Mouse (Mus musculus) B cell, adult 2 months (primary cell): ENCODE data around the gene Acat2.
A peak's percentile ranks its signal among the peaks of the same experiment; 100 is the strongest.
"Not testable (repeated sequence)": the region's sequence is repeated elsewhere in the genome, so short reads cannot be mapped to it uniquely, and the experiment has no call there.

Source experiments
- DNase-seq, 2 experiments: peaks; one replicate each; pipeline ENCODE4 v3.0.0; 2022

Gene Acat2

DNA sequence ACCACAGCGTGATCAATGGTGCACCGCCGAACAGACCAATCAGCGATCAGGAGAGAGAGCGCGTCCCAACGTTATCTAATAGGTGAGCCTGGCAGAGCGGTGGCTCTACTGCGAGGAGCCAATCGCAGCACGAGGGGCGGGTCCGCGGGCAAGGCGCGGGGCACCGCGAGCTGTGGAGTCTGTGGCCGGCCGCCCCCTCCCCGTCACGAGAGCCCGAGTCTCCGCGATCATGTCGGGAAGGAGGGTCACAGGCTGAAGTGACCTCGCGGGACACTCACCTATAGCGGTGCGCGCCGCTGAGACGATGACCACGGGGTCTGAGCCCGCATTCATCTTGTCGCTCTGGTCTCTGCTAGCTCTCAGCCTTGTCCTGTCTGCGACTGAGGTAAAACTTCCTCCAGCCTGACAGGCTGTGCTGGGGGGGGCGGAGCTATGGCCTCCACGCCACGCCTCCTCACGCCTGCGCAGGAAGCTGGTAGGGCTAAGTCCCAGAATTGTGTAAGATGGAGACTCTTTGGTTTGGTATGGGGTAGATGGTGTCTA lies at the start of gene Acat2:
Gene Acat2 (minus strand): TSS at position 417 of the 543 bp plus-strand sequence.
- peak; percentile 97 to 98 for DNase-seq

DNA sequence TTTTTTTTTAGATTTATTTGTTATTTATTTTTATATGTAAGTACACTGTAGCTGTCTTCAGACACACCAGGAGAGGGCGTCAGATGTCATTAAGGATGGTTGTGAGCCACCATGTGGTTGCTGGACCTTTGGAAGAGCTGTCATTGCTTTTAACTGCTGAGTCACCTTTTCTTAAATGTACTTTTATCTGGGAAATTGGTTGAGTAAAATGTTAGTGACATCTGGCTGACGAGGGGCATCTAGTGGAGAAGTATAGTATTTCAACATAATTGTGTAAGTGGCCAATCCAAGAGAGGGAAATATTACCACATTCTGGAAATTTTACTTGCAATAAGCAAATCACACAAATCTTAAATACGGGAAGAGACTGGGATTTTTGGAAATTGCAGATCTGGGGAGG lies 49.3 kb upstream of the Acat2 start:
- DNase-seq, result peak; percentile 48

DNA sequence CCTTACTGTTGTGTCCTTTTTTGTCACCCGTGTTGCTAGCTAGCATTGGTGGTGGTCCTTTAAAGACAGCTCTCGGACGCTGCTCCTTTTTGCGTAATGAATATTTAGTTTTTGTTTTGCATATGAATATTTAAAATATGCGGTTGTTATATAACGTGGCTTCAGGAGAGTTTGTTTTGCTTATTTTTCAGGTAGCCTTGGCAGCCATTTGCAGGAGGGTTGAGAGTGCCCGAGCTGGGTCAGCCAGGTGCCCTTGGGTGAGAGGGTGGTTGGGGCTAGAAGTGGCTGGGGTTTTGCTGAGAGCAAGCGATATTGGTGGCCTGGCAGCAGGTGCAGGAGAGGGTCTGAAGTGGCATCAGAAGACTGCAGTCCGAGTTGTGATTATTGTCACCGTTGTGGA lies 48.0 kb upstream of the Acat2 start:
- peak; percentile 59 to 60 for DNase-seq

DNA sequence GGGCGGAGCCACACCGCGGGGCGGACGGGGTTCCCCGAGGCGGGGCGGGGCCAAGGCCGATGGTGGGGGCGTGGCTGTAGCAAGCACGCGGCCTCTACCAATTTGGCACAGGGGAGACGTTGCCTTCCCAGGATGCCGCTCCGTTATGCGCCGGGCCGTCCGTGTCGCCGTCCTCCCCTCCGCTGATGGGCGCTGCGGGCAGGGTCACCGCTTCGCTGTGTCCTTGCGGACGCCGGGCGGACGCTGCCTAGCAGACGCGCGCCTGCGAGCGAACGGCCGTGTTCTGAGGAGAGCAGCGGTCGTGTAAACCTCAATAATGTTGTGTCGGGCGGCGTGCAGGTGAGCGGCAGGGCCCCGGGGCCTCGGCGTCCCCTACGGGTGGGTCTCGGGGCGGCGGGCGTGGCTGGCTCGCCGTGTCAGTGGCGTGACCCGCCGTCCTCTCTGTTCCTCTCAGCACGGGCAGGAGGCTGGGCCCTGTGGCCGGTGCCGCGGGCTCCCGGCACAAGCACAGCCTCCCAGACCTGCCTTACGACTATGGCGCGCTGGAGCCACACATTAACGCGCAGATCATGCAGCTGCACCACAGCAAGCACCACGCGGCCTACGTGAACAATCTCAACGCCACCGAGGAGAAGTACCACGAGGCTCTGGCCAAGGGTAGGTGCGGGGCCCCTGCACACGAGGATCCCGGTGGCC lies 47.3 kb upstream of the Acat2 start:
- DNase-seq, result peak; percentile 99

DNA sequence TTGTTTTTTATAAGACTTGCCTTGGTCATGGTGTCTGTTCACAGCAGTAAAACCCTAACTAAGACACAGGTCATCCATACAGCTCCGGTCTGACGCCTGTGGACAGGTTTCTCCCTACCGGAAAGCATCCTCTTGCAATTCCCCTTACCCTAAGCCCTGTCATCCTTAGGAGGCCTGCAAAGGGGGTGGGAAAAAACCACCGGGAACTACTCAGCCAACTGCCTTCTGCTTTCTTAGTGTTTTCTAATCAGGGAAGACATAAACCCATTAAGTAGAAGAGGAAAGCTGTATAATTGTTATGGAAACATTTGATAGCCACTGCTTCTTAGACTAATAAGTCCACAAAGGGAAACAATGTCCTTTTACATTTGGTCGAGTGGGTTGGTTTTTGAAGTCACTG lies 46.4 kb upstream of the Acat2 start:
- no peak for DNase-seq

DNA sequence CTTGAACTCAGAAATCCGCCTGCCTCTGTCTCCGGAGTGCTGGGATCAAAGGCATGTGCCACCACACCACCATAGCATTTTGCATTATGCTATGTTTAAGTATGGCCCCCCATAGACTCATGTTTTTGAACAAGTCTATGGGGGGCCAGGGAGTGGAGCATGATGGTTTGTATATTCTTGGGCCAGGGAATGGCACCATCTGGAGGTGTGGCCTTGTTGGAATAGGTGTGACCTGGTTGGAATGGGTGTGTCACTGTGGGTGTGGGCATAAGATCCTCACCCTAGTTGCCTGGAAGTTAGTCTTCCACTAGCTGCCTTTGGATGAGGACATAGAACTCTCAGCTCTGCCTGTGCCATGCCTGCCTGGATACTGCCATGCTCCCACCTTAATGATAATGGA lies 46.0 kb upstream of the Acat2 start, which contains the start of gene Sod2:
Gene Sod2 (plus strand): TSS at position 301 of the 400 bp plus-strand sequence.
- not testable (repeated sequence) for DNase-seq

DNA sequence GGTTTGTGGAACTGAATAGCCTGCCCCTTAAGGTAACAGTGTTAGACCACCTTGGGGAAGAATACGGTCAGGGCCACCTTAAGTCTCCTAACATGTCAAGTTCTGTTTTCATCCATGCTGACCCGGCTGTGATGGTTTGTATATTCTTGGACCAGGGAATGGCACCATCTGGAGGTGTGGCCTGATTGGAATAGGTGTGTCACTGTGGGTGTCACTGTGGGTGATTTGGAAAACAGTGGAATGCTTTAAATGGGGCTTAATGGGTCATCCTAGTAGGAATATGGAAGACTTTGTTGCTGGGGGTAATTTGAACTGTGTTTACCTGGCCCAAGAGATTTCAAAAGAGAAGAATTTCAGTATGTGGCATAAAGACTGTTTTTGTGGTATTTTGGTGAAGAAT lies 43.9 kb upstream of the Acat2 start:
- not testable (repeated sequence) for DNase-seq

DNA sequence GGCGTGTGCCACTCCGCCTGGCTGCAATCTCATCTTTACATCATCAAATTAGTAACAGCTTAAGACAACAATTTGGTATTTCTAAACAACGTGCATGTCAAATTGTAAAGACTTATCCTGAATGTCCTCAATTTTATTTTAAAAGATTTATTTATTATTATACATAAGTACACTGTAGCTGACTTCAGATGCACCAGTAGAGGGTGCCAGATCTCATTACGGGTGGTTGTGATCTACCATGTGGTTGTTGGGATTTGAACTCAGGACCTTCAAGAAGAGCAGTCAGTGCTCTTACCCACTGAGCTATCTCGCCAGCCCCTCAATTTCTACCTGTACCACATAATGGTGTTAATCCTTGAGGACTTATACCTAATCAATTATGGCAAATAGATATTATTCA lies 41.7 kb upstream of the Acat2 start:
- not testable (repeated sequence) for DNase-seq

DNA sequence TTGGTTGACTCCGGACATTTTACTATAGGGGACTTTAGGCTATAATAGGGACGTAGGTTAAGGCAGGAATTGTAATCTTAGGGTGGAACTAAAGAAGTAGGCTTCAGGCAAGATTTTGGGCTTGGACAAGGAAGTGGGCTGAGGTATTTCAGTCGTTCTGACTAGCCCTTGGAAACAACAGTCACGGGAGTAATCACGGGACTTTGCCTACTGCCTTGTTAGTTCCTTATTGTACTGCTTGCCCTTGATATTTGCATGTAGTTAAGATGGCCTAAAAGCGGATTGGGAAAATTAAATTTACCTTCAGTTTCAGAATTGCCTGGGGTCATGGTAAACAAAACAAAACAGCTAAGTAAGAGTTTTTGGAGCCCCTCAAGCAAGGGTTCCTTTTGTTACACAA lies 38.5 kb upstream of the Acat2 start:
- no peak for DNase-seq

DNA sequence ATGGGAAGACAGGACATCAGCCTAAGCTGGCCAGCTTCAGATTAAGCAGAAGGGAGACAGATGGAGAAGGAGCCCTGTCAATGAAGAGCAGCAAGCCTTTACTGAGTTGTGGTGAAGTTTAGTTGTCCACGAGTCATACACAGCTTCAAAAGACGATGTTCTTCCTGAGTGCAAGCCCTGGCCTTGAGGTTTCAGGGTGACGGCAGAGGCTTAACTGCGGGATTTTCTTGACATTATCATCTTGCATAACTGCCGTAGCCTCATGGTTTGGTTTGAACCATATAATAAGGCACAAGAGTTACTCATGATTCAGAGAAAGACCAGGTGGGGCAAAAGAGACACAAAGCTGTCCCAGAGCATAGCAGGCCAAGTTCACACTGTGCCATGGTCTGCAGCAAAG lies 37.3 kb upstream of the Acat2 start:
- no peak for DNase-seq

DNA sequence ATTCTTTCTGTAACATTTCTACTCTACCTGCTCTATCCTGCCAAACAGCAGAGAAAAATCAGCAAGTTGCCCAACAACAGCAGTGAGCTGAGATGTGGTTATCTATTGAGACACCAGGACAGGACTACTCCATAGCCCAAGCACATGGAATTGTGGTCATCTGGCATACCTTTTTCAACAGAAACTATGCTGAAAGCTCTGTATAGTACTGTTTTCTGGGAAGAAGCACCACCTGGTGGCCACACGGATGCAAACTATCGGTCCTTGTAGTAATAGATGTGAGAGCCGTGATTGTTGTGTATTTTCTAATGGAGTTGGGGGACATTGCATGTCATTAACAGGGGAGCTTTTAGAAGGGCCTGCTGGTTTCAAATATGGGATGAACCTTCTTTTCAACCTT lies 35.8 kb upstream of the Acat2 start:
- DNase-seq, result peak; percentile 66 to 71

DNA sequence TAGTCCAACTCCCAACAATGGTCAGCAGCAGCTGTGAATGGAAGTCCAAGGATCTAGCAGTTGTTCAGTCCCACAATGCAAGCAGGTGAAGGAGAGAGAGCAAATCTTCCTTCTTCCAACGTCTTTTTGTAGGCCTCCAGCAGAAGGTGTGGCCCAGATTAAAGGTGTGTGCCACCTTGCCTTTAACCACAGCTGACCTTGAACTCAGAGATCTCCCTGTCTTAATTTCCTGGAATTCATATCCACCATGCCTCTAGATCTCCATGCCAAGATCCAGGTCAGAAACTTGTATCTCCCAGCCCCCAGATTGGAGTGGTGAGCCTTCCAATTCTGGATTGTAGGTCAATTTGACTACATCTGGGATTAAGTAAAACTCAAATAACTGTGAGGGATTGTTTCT lies 33.5 kb upstream of the Acat2 start, which contains the start of gene Wtap:
Gene Wtap (minus strand): TSS at position 101 of the 400 bp plus-strand sequence.
- DNase-seq, result no peak

DNA sequence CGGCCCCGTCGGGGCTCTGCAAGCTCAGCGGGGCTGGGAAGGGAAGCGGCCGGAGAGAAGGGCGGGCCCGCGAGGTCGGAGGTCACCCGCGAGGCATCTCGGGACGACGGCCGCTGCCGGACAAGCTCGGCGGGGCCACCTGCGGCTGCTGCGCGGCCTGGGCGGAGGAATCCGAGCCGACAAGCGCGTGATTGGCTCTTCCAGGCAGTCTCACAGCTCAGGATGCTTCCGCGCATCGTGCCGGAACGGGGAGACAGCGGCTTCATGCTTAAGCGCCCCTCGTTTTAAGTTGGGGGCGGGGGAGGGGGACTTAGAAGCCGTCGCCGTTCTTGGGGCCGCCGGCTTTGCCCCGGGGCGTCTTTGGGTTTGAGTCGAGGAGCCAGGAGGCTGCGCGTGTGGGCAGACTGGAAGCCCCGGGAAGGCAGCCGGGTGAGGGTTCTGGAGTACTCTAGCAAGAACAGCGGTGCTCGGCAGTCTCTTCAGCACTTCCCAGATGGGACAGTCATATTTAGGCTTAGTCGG lies 32.0 kb upstream of the Acat2 start:
- peak; percentile 79 to 81 for DNase-seq

DNA sequence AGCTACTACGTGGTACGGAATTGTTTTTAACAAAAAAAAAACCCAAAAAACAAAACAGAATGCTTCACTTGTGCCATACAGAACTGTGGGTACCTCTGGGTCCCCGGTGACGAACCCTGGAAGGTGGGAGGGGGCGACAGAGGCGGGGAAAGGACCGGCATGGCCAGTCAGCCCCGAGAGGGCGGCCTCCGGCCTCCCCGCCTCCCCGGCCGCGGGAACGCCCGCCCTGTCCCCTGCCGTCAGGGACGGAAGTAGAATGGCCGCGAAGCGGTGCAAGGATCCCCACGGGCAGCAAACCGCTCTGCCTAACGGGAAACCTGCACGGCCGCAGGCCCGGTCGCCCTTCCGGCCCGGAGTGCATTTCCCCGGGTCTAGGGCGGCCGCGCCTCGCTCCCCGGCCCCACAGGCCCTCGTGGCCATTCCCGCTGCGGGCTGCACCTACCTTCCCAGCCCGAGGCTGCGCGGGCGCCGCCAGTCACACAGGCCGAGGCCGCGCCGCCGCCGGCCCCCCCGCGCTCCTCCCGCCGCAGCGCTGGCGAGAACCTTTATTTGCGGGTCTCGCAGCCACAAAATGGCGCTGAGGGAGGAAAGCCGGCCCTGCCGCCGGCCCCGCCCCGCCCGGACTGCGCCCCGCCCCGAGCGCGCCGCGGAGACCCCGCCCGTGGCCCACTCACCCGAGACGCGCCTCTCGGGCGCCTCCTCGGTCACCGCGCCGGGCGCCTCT lies 31.2 kb upstream of the Acat2 start:
- peak; percentile 92 to 93 for DNase-seq

DNA sequence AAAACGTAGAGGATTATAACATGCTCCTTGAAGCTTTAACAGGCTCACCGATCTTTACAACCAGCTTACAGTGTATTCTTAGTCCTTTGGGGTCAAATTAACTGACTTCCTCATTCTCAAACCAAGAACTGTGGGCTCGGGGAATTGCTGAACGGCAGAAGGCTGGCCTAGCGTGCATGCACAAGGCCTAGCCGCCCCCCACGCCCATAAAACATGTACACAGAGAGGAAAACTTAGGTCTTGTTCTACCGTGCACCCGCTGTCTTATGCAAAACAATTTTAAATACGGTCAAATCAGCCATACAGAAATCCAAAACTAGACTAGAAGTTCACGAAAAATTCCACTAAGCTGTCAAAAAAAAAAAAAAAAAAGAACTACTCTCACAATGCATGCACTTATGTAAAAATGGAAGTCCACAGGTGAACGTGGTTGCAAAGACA lies 30.7 kb upstream of the Acat2 start:
- DNase-seq, result peak; percentile 75 to 76

DNA sequence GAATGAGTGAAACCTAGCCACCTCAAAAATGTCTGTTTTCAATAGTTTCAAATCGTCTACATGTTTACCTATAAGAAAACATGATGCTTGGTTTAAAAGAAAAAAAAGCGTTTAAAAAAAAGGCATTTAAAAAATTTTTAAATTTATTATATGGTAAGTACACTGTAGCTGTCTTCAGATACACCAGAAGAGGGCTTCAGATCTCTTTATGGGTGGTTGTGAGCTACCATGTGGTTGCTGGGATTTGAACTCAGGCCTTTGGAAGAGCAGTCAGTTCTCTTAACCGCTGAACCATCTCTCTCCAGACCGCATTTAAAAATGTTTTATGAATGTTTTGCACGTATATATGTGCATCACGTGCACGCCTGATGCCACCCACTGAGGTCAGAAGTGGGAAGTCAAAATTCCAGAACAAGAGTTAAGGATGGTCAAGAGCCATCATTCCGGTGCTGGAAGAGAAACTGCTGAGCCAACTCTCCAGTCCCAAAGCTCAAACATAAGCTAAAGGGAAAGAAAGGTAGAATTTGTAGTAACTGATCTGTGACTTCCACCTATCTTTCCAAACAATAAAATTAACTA lies 30.1 kb upstream of the Acat2 start:
- peak; percentile 13 to 17 for DNase-seq

DNA sequence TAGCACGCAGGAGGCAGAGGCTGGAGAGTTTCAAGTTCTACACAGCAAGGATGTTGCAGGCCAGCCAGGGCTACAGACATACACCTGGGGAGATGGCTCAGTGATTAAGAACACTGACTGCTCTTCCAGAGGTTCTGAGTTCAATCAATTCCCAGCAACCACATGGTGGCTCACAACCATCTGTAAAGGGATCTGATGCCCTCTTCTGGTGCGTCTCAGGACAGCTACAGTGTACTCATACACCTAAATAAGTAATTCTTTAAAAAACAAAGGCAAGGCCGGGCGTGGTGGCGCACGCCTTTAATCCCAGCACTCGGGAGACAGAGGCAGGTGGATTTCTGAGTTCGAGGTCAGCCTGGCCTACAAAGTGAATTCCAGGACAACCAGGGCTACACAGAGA lies 27.5 kb upstream of the Acat2 start:
- peak; percentile 35 to 43 for DNase-seq

DNA sequence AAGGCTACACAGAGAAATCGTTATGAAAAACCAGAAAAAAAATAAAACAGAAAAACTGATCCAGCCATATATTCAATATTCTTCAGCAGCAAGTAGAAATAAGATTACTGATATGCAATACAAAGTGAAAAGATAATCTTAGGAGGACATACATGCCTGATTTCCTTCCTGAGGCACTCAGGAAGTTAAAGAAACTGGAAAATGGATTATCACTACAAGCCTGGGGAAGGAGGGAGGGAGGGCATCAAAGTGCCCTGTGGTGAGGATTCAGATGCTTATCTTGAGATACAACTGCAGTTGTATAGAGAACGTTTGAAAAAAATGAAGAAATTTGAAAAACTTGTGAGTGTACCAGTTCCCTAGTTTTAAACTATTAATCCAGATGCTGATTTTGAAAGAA lies 23.4 kb upstream of the Acat2 start:
- no peak for DNase-seq

DNA sequence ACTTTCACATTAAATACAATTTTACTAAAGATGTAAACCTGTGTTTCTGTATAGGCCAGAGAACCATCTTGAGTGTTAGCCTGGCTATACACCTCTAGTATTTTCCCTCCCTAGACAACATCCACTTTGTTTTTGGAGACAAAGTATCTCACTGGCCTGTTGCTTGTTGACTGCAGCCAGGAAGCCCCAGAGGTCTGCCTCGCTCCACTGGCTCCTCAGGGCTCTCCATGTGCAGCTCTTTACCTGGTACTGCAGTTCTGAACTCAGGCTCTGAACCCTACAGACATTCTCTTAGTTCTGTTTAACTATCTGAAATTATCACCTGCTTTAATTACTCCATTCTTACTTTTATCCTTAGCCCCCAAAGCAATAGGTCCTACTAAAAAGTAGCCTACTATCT lies 18.0 kb upstream of the Acat2 start:
- DNase-seq, result no peak

DNA sequence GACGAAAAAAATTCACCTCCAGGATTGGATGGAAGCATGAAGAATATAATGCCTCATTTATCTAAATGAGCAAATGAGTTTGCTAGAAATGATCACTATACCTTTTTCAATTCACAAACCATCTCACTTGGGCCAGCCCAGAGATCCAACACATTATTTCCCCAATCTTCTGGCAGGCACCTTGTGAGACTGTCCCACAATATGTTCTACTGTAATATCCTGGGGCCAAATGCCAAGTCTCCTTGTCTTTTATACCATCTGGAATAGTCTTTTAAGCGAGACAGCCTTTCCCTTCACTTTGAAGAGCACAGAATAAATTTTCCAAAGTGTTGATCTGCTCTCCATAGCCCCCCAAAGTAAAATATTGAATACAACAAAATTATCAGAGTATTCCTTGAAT lies 13.3 kb upstream of the Acat2 start:
- no peak for DNase-seq

DNA sequence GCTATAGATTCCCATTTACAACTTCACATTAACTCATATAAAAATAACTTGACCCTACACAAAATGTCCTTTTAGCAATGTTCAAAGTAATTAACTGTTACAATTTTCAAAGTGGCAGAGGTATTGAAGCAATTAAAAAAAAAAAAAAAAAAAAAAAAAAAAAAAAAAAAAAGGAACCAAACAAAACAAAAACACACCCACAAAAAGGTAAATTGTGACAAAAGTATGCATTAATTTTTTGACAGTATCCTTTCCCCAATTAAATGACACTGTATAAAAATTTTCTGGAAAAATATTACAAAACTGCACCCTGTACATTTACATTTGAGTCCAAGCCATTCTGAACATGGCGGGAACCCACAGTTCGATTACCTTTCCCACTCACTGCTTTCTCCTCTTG lies 6.6 kb upstream of the Acat2 start:
- DNase-seq, result no peak

DNA sequence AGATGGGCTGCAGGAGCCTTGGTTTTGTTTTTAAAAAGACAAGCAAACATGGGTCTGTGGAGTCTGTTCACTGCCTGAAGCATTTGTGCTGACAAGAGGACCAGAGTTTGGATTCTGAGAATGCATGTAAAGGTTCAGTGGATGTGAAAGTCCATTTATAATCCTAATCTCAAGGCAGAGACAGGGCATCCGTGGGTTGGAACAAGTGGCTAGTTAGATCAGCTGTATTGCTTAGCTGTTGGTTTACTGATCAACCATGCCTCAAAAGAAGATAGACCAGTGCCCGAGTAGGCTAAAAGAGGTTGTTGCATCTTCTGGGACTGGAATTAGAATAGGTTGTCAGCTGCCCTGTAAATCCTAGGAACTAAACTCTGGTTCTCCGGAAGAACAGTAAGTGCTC lies 2.9 kb upstream of the Acat2 start:
- no peak for DNase-seq

DNA sequence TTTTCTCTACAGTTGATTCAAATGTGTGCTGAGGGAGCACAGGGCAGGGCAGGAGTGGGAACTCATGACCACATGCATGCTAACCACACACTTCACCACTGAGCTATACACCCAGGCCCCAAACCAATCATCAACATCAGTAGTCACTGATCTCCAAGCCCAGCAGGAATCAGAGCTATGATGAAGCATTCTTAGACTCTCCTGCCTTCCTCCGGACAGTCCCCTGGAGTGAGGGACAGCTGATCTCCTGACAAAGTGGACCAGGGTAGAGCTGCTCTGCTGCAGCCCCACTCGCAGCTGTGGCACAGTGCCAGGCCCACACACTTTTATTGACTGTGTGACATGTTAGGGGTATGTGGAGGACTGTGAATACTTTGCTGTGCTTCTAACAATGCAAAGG lies 1.2 kb downstream of the Acat2 start:
- DNase-seq, result not testable (repeated sequence)
